ENCODE assay signal across 13 mouse cellular contexts in genomic region chr17:48299756-48300155, GRCm38 (mm10). TPM values are rescaled to one million over a fixed set of nuclear protein-coding genes. Genes with fewer than 3 reads are reported as not detected.
DNase-seq lines count a peak whose midpoint lies in the region; ATAC-seq lines count a peak whose summit lies in the region.
"Had no signal": no experiment of that assay in that cellular context is flagged by ENCODE, and none has a peak within 500 bp of the region (broad histone marks: within the 10 kb centered on the region; RNA-seq: fewer than 3 reads in every experiment).

No protein-coding gene starts in this region.

- no peak overlapping the region for H3K9ac ChIP-seq in heart, embryonic 12.5 days
- H3K9ac ChIP-seq in hindbrain, embryonic 13.5 days = no peak overlapping the region

- DNase-seq in heart, adult 9 months (ENCODE audit: low spot score in 2 of 2) = no peak
- peak; percentile 45 for DNase-seq in CD4-positive helper T cell, adult 2 months (ENCODE audit: low read depth, low spot score)
- DNase-seq in limb, embryonic 10.5 days (ENCODE audit: low spot score) = no peak
- no peak for DNase-seq in gastrocnemius, adult 8-10 months (ENCODE audit: low spot score in 2 of 2)
- DNase-seq in testis, postnatal 10 days (ENCODE audit: low spot score) = no peak
- DNase-seq: cerebellum, postnatal 25 days; heart, postnatal 14 days; kidney, adult 2 months had no signal

- whole genome bisulfite sequencing in heart, embryonic 12.5 days = 48% methylated on average over 7 of the region's 7 CpGs
- WGBS in limb, embryonic 10.5 days = 50% methylated on average over 7 of the region's 7 CpGs
- 56% methylated on average over 7 of the region's 7 CpGs for WGBS in hindbrain, embryonic 13.5 days

- peak overlapping the region; percentile 30; the same call in 1 of the 2 replicates for H3K27ac ChIP-seq in heart, embryonic 12.5 days (ENCODE audit: poor library complexity, severe bottlenecking)
- 0 out of 2 replicates have a peak overlapping the region, but pooled peaks have one; percentile 16 for H3K27ac ChIP-seq in limb, embryonic 10.5 days
- no peak overlapping the region for H3K27ac ChIP-seq in hindbrain, embryonic 13.5 days

- peak overlapping the region; percentile 30 for H3K4me3 ChIP-seq in heart, embryonic 12.5 days
- no peak overlapping the region for H3K4me3 ChIP-seq in limb, embryonic 10.5 days
- H3K4me3 ChIP-seq in hindbrain, embryonic 13.5 days = no peak overlapping the region

- no peaks in the 10 kb centered on the region for H3K9me3 ChIP-seq in heart, embryonic 12.5 days (replicated peaks)
- H3K9me3 ChIP-seq in limb, embryonic 10.5 days (replicated peaks) = no peaks in the 10 kb centered on the region
- no peaks in the 10 kb centered on the region for H3K9me3 ChIP-seq in hindbrain, embryonic 13.5 days

- ATAC-seq in heart, embryonic 12.5 days (ENCODE audit: insufficient number of reproducible peaks, low FRiP score) = no peak
- ATAC-seq in neutrophil, adult 5-6 weeks (ENCODE audit: extremely low read depth, insufficient number of reproducible peaks, low FRiP score, poor library complexity, severe bottlenecking) = peak; percentile 17
- no peak for ATAC-seq in hindbrain, embryonic 13.5 days (ENCODE audit: low FRiP score)

- H3K4me1 ChIP-seq in heart, embryonic 12.5 days (replicated peaks) = peaks cover 8% of the 10 kb centered on the region; the same call in 1 of the 2 replicates
- H3K4me1 ChIP-seq in limb, embryonic 10.5 days = peaks cover 11% of the 10 kb centered on the region
- H3K4me1 ChIP-seq in hindbrain, embryonic 13.5 days (replicated peaks) = no peaks in the 10 kb centered on the region

- peak overlapping the region; percentile 14 for H3K4me2 ChIP-seq in heart, embryonic 12.5 days
- H3K4me2 ChIP-seq in hindbrain, embryonic 13.5 days = no peak overlapping the region

- H3K27me3 ChIP-seq in heart, embryonic 12.5 days (replicated peaks) = 0 out of 2 replicates have a peak, but pooled peaks cover 4% of the 10 kb centered on the region
- H3K27me3 ChIP-seq in limb, embryonic 10.5 days (ENCODE audit: low read depth, poor library complexity, severe bottlenecking) = no peaks in the 10 kb centered on the region
- H3K27me3 ChIP-seq in hindbrain, embryonic 13.5 days = no peaks in the 10 kb centered on the region

- no peaks in the 10 kb centered on the region for H3K36me3 ChIP-seq in heart, embryonic 12.5 days
- no peaks in the 10 kb centered on the region for H3K36me3 ChIP-seq in limb, embryonic 10.5 days
- no peaks in the 10 kb centered on the region for H3K36me3 ChIP-seq in hindbrain, embryonic 13.5 days

RNA-seq across cellular contexts. Expression of gene Treml2, which starts 0.5 kb away (rescaled TPM):
- polyA plus RNA-seq in heart, embryonic 12.5 days (2016; fragmentation: Nextera tagmentation; extraction: Ambion mirVana) = 0.82 and 0.97 TPM in 2 replicates
- 0.25 and 0.54 TPM in 2 replicates for polyA plus RNA-seq in limb, embryonic 10.5 days (2016; fragmentation: Nextera tagmentation; extraction: Ambion mirVana)
- total RNA-seq in neutrophil, adult 5-6 weeks (2017) = 145 and 151 TPM in 2 replicates
- total RNA-seq in gastrocnemius, adult 8-10 months (2022) = under 1 TPM in 2 of 4 experiments, not detected in 2; 0.15 to 0.40 TPM
- polyA plus RNA-seq in hindbrain, embryonic 13.5 days (2015; fragmentation: Nextera tagmentation; extraction: Ambion mirVana) = 0.14 and 0.17 TPM in 2 replicates

RNA-seq across cellular contexts. Expression of gene B430306N03Rik, which starts 16.2 kb away (rescaled TPM):
- 0.13 and 0.15 TPM in 2 replicates for polyA plus RNA-seq in heart, embryonic 12.5 days (2016; fragmentation: Nextera tagmentation; extraction: Ambion mirVana)
- polyA plus RNA-seq in limb, embryonic 10.5 days (2016; fragmentation: Nextera tagmentation; extraction: Ambion mirVana) = 0.09 TPM in 1 of 2 replicates, not detected in the other
- total RNA-seq in neutrophil, adult 5-6 weeks (2017) = 99.2 and 102 TPM in 2 replicates
- total RNA-seq in gastrocnemius, adult 8-10 months (2022) = not detected
- polyA plus RNA-seq in hindbrain, embryonic 13.5 days (2015; fragmentation: Nextera tagmentation; extraction: Ambion mirVana) = 0.14 and 0.35 TPM in 2 replicates

RNA-seq across cellular contexts. Expression of gene Treml4, which starts 35.7 kb away (rescaled TPM):
- polyA plus RNA-seq in heart, embryonic 12.5 days (2016; fragmentation: Nextera tagmentation; extraction: Ambion mirVana) = 0.39 and 0.74 TPM in 2 replicates
- 0.34 TPM in 1 of 2 replicates, not detected in the other for polyA plus RNA-seq in limb, embryonic 10.5 days (2016; fragmentation: Nextera tagmentation; extraction: Ambion mirVana)
- total RNA-seq in neutrophil, adult 5-6 weeks (2017) = 47.1 and 49.0 TPM in 2 replicates
- total RNA-seq in gastrocnemius, adult 8-10 months (2022) = not detected
- polyA plus RNA-seq in hindbrain, embryonic 13.5 days (2015; fragmentation: Nextera tagmentation; extraction: Ambion mirVana) = not detected in 2 replicates
- total RNA-seq: layer of hippocampus, adult 18-20 months had no signal

RNA-seq across cellular contexts. Expression of gene Trem2, which starts 46.4 kb away (rescaled TPM):
- 1.5 and 1.7 TPM in 2 replicates for polyA plus RNA-seq in heart, embryonic 12.5 days (2016; fragmentation: Nextera tagmentation; extraction: Ambion mirVana)
- polyA plus RNA-seq in limb, embryonic 10.5 days (2016; fragmentation: Nextera tagmentation; extraction: Ambion mirVana) = 0.51 and 0.59 TPM in 2 replicates
- total RNA-seq in neutrophil, adult 5-6 weeks (2017) = 2.6 and 3.7 TPM in 2 replicates
- total RNA-seq in gastrocnemius, adult 8-10 months (2022) = under 1 TPM in 3 of 4 experiments, not detected in 1; 0.80 to 0.97 (median 0.97) TPM
- 4.8 and 5.9 TPM in 2 replicates for polyA plus RNA-seq in hindbrain, embryonic 13.5 days (2015; fragmentation: Nextera tagmentation; extraction: Ambion mirVana)

RNA-seq across cellular contexts. Expression of gene Trem3, which starts 52.2 kb away (rescaled TPM):
- not detected in 2 replicates for polyA plus RNA-seq in heart, embryonic 12.5 days (2016; fragmentation: Nextera tagmentation; extraction: Ambion mirVana)
- 0.14 TPM in 1 of 2 replicates, not detected in the other for polyA plus RNA-seq in limb, embryonic 10.5 days (2016; fragmentation: Nextera tagmentation; extraction: Ambion mirVana)
- total RNA-seq in neutrophil, adult 5-6 weeks (2017) = 140 and 149 TPM in 2 replicates
- total RNA-seq in gastrocnemius, adult 8-10 months (2022) = not detected
- not detected in 2 replicates for polyA plus RNA-seq in hindbrain, embryonic 13.5 days (2015; fragmentation: Nextera tagmentation; extraction: Ambion mirVana)
- total RNA-seq: heart, postnatal 14 days; layer of hippocampus, adult 18-20 months had no signal
- polyA plus RNA-seq: limb, embryonic 11.5 days had no signal
